Mouse (Mus musculus): Measurements from ENCODE around the gene Opa3. TPM values are rescaled to one million over a fixed set of nuclear protein-coding genes. Genes with fewer than 3 reads are reported as not detected.
A peak's percentile ranks its signal among the peaks of the same experiment; 100 is the strongest.

Opa3 gene
- total RNA-seq, 1 experiment from 2014 or later, result 12.5 TPM

GRCm38 (mm10) chr7:19269721-19270441 lies 41.7 kb downstream of the Opa3 start:
- ATAC-seq (ENCODE audit: extremely low read depth, insufficient number of reproducible peaks, low FRiP score, poor library complexity, severe bottlenecking), result no peak

- ATAC-seq (ENCODE audit: extremely low read depth, insufficient number of reproducible peaks, low FRiP score, poor library complexity, severe bottlenecking), result no peak
These were observed 42.5 kb downstream of the Opa3 start for GRCm38 (mm10) chr7:19270509-19271237.

- peak; percentile 53 for ATAC-seq (ENCODE audit: extremely low read depth, insufficient number of reproducible peaks, low FRiP score, poor library complexity, severe bottlenecking)
These were observed 43.4 kb downstream of the Opa3 start, which contains the start of gene Vasp for GRCm38 (mm10) chr7:19271238-19272172. Vasp (minus strand) TSS chr7:19271817.

- peak; percentile 59 for ATAC-seq (ENCODE audit: extremely low read depth, insufficient number of reproducible peaks, low FRiP score, poor library complexity, severe bottlenecking)
These were observed 44.1 kb downstream of the Opa3 start for GRCm38 (mm10) chr7:19272173-19272764.

GRCm38 (mm10) chr7:19276253-19276652 lies 48.1 kb downstream of the Opa3 start:
- ATAC-seq (ENCODE audit: extremely low read depth, insufficient number of reproducible peaks, low FRiP score, poor library complexity, severe bottlenecking), result no peak

- ATAC-seq (ENCODE audit: extremely low read depth, insufficient number of reproducible peaks, low FRiP score, poor library complexity, severe bottlenecking), result no peak
These were observed 50.9 kb downstream of the Opa3 start for GRCm38 (mm10) chr7:19279052-19279451.

- ATAC-seq (ENCODE audit: extremely low read depth, insufficient number of reproducible peaks, low FRiP score, poor library complexity, severe bottlenecking), result no peak
These were observed 51.5 kb downstream of the Opa3 start, which contains the start of gene Ppm1n for GRCm38 (mm10) chr7:19279581-19280114. Ppm1n (minus strand) TSS chr7:19280064.

GRCm38 (mm10) chr7:19281680-19282304 lies 53.7 kb downstream of the Opa3 start:
- peak; percentile 47 for ATAC-seq (ENCODE audit: extremely low read depth, insufficient number of reproducible peaks, low FRiP score, poor library complexity, severe bottlenecking)

GRCm38 (mm10) chr7:19282385-19282784 lies 54.3 kb downstream of the Opa3 start, which contains the start of gene Rtn2:
Rtn2 (plus strand) TSS chr7:19282624.
- ATAC-seq (ENCODE audit: extremely low read depth, insufficient number of reproducible peaks, low FRiP score, poor library complexity, severe bottlenecking), result peak; percentile 34

- ATAC-seq (ENCODE audit: extremely low read depth, insufficient number of reproducible peaks, low FRiP score, poor library complexity, severe bottlenecking), result 0 out of 2 replicates have a peak, but pooled peaks have one; percentile 20
These were observed 54.8 kb downstream of the Opa3 start for GRCm38 (mm10) chr7:19282791-19283405.

- no peak for ATAC-seq (ENCODE audit: extremely low read depth, insufficient number of reproducible peaks, low FRiP score, poor library complexity, severe bottlenecking)
These were observed 55.3 kb downstream of the Opa3 start for GRCm38 (mm10) chr7:19283406-19283804.

- peak; percentile 34; the same call in 1 of the 2 replicates for ATAC-seq (ENCODE audit: extremely low read depth, insufficient number of reproducible peaks, low FRiP score, poor library complexity, severe bottlenecking)
These were observed 56.6 kb downstream of the Opa3 start for GRCm38 (mm10) chr7:19284763-19285162.

- ATAC-seq (ENCODE audit: extremely low read depth, insufficient number of reproducible peaks, low FRiP score, poor library complexity, severe bottlenecking), result no peak
These were observed 62.9 kb downstream of the Opa3 start for GRCm38 (mm10) chr7:19290969-19291596.

- peak; percentile 85 for ATAC-seq (ENCODE audit: extremely low read depth, insufficient number of reproducible peaks, low FRiP score, poor library complexity, severe bottlenecking)
These were observed 67.5 kb downstream of the Opa3 start for GRCm38 (mm10) chr7:19295503-19296185.

GRCm38 (mm10) chr7:19297034-19297433 lies 68.9 kb downstream of the Opa3 start:
- ATAC-seq (ENCODE audit: extremely low read depth, insufficient number of reproducible peaks, low FRiP score, poor library complexity, severe bottlenecking), result no peak

GRCm38 (mm10) chr7:19297794-19298193 lies 69.7 kb downstream of the Opa3 start:
- ATAC-seq (ENCODE audit: extremely low read depth, insufficient number of reproducible peaks, low FRiP score, poor library complexity, severe bottlenecking), result no peak

- ATAC-seq (ENCODE audit: extremely low read depth, insufficient number of reproducible peaks, low FRiP score, poor library complexity, severe bottlenecking), result no peak
These were observed 71.1 kb downstream of the Opa3 start for GRCm38 (mm10) chr7:19299194-19299593.
